Mouse (Mus musculus): ENCODE measurements at regions not wholly inside any gene's neighbourhood (a gene's known extent, or its start where the extent isn't known, plus 50 kb on each side); places are given as distances from the start of the nearest gene placed in this dataset.
A peak's percentile ranks its signal among the peaks of the same experiment; 100 is the strongest.

DNA sequence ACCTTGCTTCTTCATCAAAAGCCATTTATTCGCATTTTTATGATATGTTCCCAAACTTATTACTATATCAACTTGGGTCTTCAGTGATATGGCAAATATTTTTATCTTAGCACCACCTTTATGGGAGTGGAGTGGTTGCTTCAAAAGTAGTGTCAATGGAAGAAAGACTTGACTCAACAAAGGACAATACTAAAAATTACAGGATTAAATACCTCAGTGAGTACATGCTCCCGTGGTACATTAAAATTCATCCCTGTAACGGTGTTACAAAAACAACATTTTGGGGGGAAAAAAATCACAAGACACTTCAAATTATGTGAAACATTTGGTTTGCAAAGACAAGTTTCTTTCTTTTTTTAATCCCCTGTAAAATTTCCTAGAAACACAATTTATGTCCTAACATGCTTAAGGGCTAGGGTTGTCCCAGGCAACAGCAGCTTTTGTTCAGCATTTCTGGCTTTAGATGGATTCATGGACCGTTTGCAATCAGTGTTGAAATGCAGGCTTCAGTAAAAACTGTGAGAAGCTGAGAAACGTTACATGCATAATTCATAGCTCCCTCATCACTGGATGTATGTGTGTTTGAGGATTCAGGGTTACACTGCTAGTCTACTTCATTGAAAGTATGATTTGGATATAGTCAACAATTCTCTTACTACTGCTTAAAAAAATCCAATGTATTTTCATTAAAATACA, 700.8 kb upstream of the Tenm2 start:
- 55% methylated on average over 5 of the region's 5 CpGs for WGBS
- ATAC-seq (ENCODE audit: low FRiP score) (peak; percentile 79; the same call in 1 of the 2 replicates), DNase-seq (ENCODE audit: low spot score) (peak; percentile 24)
- H3K4me2 ChIP-seq (replicated peaks; ENCODE audit: low read depth, low read length) = no peak overlapping the region
- no peaks in the 10 kb centered on the region for H3K4me1 ChIP-seq (replicated peaks; ENCODE audit: control insufficient read depth, insufficient read depth, low read length)
- no peak overlapping the region for H3K27ac ChIP-seq (ENCODE audit: low read depth, low read length)
- H3K27me3 ChIP-seq (ENCODE audit: control insufficient read depth, insufficient read depth, low read length) = no peaks in the 10 kb centered on the region
- no peaks in the 10 kb centered on the region for H3K36me3 ChIP-seq (ENCODE audit: control insufficient read depth, insufficient read depth, low read length)
- H3K4me3 ChIP-seq (ENCODE audit: low read depth, low read length) = no peak overlapping the region
- no peak overlapping the region for H3K9ac ChIP-seq (ENCODE audit: low read depth, low read length)
- H3K9me3 ChIP-seq (ENCODE audit: control insufficient read depth, low read length) = no peaks in the 10 kb centered on the region

DNA sequence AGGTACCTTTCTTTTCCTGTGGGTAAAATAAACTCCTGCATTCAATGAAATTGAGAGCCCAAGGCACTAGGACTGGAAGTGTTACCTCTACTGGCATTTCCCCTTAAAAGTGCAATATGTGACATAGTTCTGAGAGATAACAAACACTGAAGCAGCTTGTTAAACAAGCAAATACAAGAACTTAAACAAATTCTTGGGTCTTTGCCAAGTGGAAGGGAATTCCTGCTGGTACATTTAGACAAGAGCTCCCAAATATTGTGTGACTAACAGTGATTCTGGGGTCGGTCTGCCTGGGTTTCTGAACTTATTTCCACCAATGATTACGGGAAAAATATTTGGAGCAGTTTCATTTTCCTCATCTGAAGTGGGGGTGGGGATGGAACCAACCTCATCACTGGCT, 677.4 kb upstream of the Tenm2 start:
- Histone ChIP-seq H3K4me2 (replicated peaks; ENCODE audit: low read depth, low read length) (no peak overlapping the region), H3K27me3 (ENCODE audit: control insufficient read depth, insufficient read depth, low read length) (no peaks in the 10 kb centered on the region), H3K36me3 (ENCODE audit: control insufficient read depth, insufficient read depth, low read length) (no peaks in the 10 kb centered on the region), H3K4me1 (replicated peaks; ENCODE audit: control insufficient read depth, insufficient read depth, low read length) (no peaks in the 10 kb centered on the region), H3K9ac (ENCODE audit: low read depth, low read length) (no peak overlapping the region), H3K9me3 (ENCODE audit: control insufficient read depth, low read length) (no peaks in the 10 kb centered on the region), H3K27ac (ENCODE audit: low read depth, low read length) (no peak overlapping the region), H3K4me3 (ENCODE audit: low read depth, low read length) (no peak overlapping the region)
- WGBS = 82% methylated on average over 2 of the region's 2 CpGs
- DNase-seq (ENCODE audit: low spot score) (no peak), ATAC-seq (ENCODE audit: low FRiP score) (no peak)

DNA sequence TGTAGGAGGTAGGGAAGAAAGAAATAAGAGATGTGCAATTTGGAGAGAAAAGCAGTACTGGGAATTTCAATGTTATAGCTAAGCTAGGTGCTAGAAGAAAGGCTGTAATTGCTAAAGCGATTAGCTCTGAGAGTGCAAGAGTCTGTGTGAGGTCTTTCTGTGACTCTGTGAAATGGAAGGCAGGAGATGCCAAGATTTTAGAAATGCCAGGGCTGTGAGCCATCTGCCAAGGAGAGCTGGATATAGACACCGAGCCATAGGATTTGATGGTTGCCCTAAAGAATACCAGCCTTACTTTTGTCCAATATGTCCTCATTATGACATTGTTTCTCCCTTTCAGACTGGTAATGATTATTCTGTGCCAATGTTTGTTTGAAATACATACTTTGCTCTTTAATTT, 669.2 kb upstream of the Tenm2 start:
- Histone ChIP-seq H3K4me2 (replicated peaks; ENCODE audit: low read depth, low read length) (no peak overlapping the region), H3K27ac (ENCODE audit: low read depth, low read length) (no peak overlapping the region), H3K9me3 (ENCODE audit: control insufficient read depth, low read length) (no peaks in the 10 kb centered on the region), H3K27me3 (ENCODE audit: control insufficient read depth, insufficient read depth, low read length) (no peaks in the 10 kb centered on the region), H3K9ac (ENCODE audit: low read depth, low read length) (no peak overlapping the region), H3K4me3 (ENCODE audit: low read depth, low read length) (no peak overlapping the region), H3K36me3 (ENCODE audit: control insufficient read depth, insufficient read depth, low read length) (no peaks in the 10 kb centered on the region), H3K4me1 (replicated peaks; ENCODE audit: control insufficient read depth, insufficient read depth, low read length) (no peaks in the 10 kb centered on the region)
- WGBS = 96% methylated on average over 2 of the region's 2 CpGs
- ATAC-seq (ENCODE audit: low FRiP score) = no peak
- no peak for DNase-seq (ENCODE audit: low spot score)

DNA sequence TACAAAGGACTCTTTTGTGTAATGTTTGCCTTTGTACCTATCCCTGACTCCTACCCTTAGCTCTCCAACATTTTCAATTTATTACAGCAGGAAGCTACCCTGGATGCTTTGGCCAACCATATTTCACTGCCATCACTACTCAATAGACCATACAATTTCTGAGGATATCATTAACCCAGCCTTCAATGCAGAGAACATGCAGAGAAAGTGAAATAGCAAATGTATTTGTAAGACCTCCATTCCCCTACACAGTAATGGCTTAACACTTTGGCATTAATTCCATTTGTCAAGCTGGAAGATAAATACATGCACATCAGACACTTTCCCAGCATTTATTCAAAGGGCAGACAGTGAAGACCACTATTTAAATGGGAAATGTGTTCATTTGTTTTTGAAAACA, 661.9 kb upstream of the Tenm2 start:
- no peaks in the 10 kb centered on the region for H3K4me1 ChIP-seq (replicated peaks; ENCODE audit: control insufficient read depth, insufficient read depth, low read length)
- no peak overlapping the region for H3K4me2 ChIP-seq (replicated peaks; ENCODE audit: low read depth, low read length)
- no peak overlapping the region for H3K9ac ChIP-seq (ENCODE audit: low read depth, low read length)
- no peak overlapping the region for H3K4me3 ChIP-seq (ENCODE audit: low read depth, low read length)
- 0 out of 2 replicates have a peak, but pooled peaks have one; percentile 51 for ATAC-seq (ENCODE audit: low FRiP score)
- no peaks in the 10 kb centered on the region for H3K36me3 ChIP-seq (ENCODE audit: control insufficient read depth, insufficient read depth, low read length)
- no peaks in the 10 kb centered on the region for H3K9me3 ChIP-seq (ENCODE audit: control insufficient read depth, low read length)
- no peak overlapping the region for H3K27ac ChIP-seq (ENCODE audit: low read depth, low read length)
- no peaks in the 10 kb centered on the region for H3K27me3 ChIP-seq (ENCODE audit: control insufficient read depth, insufficient read depth, low read length)
- no peak for DNase-seq (ENCODE audit: low spot score)

DNA sequence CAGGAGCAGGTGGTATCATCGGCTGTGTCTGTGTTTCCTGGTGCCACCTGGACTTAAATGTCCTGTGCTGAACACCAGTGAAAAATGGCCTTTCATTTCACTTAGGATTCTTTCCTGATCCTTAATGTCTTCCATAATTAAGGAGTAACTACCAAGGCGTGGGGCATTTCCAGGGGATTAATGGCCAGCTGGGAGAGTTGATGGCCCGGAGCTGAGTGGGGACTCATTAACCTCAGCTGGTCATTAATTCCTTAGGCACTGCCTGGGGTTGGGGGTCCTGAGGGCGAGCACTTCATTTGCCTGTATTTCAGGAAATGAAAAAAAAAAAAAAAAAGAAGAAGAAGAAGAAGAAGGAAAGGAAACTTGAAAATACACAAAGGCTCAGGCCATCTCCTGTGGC, 647.0 kb upstream of the Tenm2 start:
- Histone ChIP-seq H3K4me2 (replicated peaks; ENCODE audit: low read depth, low read length) (no peak overlapping the region), H3K4me1 (replicated peaks; ENCODE audit: control insufficient read depth, insufficient read depth, low read length) (no peaks in the 10 kb centered on the region), H3K36me3 (ENCODE audit: control insufficient read depth, insufficient read depth, low read length) (no peaks in the 10 kb centered on the region), H3K9me3 (ENCODE audit: control insufficient read depth, low read length) (no peaks in the 10 kb centered on the region), H3K27ac (ENCODE audit: low read depth, low read length) (no peak overlapping the region), H3K27me3 (ENCODE audit: control insufficient read depth, insufficient read depth, low read length) (no peaks in the 10 kb centered on the region), H3K4me3 (ENCODE audit: low read depth, low read length) (no peak overlapping the region), H3K9ac (ENCODE audit: low read depth, low read length) (no peak overlapping the region)
- 64% methylated on average over 4 of the region's 4 CpGs for WGBS
- ATAC-seq (ENCODE audit: low FRiP score) (no peak), DNase-seq (ENCODE audit: low spot score) (no peak)

DNA sequence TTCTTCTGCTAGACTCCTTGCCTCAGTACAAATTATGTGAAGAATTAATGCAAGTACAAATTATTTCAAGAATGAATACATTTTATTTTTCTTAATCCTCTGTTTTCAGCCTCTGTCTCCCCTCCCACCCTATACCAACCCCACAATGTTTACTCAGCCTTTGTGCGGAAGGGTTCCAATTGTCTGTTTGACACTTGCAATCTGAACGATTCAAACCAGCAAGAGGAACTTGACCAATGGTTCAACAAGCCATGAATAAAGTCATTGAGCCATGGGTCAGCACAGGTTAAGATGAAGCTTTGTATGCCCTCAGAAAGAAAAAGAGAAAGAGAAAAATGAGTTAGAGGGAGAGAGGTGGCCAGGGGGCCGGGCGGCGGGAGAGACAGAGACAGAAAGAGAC, 601.5 kb upstream of the Tenm2 start:
- WGBS = 19% methylated on average over 5 of the region's 5 CpGs

DNA sequence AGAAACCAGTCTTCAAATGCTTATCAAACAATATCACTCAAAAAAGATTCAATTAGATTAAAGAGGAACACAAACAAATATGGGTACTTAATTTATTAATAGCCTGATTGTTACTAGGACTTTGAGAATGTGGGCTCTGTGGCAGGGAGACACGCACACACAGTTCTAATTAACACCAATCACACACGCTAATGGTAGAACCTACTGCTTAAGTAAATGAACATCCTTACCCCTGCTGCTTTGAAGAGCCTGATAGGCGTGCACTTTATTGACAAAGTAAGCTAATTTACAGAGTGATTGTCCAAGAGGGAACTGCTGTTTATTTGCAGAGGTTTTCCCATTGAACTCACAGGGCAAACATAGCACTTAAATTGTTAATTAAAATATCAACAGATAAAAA, 595.2 kb upstream of the Tenm2 start:
- no peak overlapping the region for H3K4me2 ChIP-seq (replicated peaks; ENCODE audit: low read depth, low read length)
- 58% methylated on average over 3 of the region's 3 CpGs for WGBS
- no peaks in the 10 kb centered on the region for H3K4me1 ChIP-seq (replicated peaks; ENCODE audit: control insufficient read depth, insufficient read depth, low read length)
- no peak overlapping the region for H3K4me3 ChIP-seq (ENCODE audit: low read depth, low read length)
- no peak overlapping the region for H3K9ac ChIP-seq (ENCODE audit: low read depth, low read length)
- no peaks in the 10 kb centered on the region for H3K36me3 ChIP-seq (ENCODE audit: control insufficient read depth, insufficient read depth, low read length)
- no peaks in the 10 kb centered on the region for H3K27me3 ChIP-seq (ENCODE audit: control insufficient read depth, insufficient read depth, low read length)
- DNase-seq (ENCODE audit: low spot score) (no peak), ATAC-seq (ENCODE audit: low FRiP score) (no peak)
- no peaks in the 10 kb centered on the region for H3K9me3 ChIP-seq (ENCODE audit: control insufficient read depth, low read length)
- H3K27ac ChIP-seq (ENCODE audit: low read depth, low read length) = no peak overlapping the region

More for the DNA sequence above, 601.5 kb upstream of the Tenm2 start:
- Histone ChIP-seq H3K4me1 (replicated peaks; ENCODE audit: control insufficient read depth, insufficient read depth, low read length) (no peaks in the 10 kb centered on the region), H3K4me2 (replicated peaks; ENCODE audit: low read depth, low read length) (no peak overlapping the region), H3K4me3 (ENCODE audit: low read depth, low read length) (no peak overlapping the region), H3K9me3 (ENCODE audit: control insufficient read depth, low read length) (no peaks in the 10 kb centered on the region), H3K36me3 (ENCODE audit: control insufficient read depth, insufficient read depth, low read length) (no peaks in the 10 kb centered on the region), H3K27me3 (ENCODE audit: control insufficient read depth, insufficient read depth, low read length) (no peaks in the 10 kb centered on the region), H3K27ac (ENCODE audit: low read depth, low read length) (no peak overlapping the region), H3K9ac (ENCODE audit: low read depth, low read length) (no peak overlapping the region)
- no peak for DNase-seq (ENCODE audit: low spot score)
- peak; percentile 47; the same call in 1 of the 2 replicates for ATAC-seq (ENCODE audit: low FRiP score)

DNA sequence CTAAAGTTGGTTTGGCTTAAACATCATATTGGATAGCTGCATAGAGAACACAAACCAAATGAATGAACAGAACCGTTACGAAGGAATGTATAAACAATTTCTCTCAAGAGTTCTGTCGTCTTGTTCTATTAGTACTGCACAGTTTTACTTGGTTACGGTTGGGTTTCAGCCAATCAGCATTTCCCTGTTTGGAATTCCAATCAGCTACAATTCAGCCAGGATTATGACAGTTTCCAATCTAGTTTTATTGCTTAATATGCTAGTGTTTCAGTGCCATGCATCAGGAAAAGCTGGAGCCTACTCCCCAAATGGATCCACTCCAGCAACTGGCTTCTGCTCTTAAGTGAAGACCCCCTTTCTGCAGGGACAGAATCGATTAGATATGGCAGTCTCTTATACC, 571.0 kb upstream of the Tenm2 start:
- ATAC-seq (ENCODE audit: low FRiP score) = no peak
- no peak for DNase-seq (ENCODE audit: low spot score)
- Histone ChIP-seq H3K27ac (ENCODE audit: low read depth, low read length) (no peak overlapping the region), H3K27me3 (ENCODE audit: control insufficient read depth, insufficient read depth, low read length) (no peaks in the 10 kb centered on the region), H3K9me3 (ENCODE audit: control insufficient read depth, low read length) (no peaks in the 10 kb centered on the region), H3K9ac (ENCODE audit: low read depth, low read length) (no peak overlapping the region), H3K4me1 (replicated peaks; ENCODE audit: control insufficient read depth, insufficient read depth, low read length) (no peaks in the 10 kb centered on the region), H3K4me3 (ENCODE audit: low read depth, low read length) (no peak overlapping the region), H3K36me3 (ENCODE audit: control insufficient read depth, insufficient read depth, low read length) (no peaks in the 10 kb centered on the region), H3K4me2 (replicated peaks; ENCODE audit: low read depth, low read length) (no peak overlapping the region)
- 86% methylated on average over 5 of the region's 5 CpGs for WGBS

DNA sequence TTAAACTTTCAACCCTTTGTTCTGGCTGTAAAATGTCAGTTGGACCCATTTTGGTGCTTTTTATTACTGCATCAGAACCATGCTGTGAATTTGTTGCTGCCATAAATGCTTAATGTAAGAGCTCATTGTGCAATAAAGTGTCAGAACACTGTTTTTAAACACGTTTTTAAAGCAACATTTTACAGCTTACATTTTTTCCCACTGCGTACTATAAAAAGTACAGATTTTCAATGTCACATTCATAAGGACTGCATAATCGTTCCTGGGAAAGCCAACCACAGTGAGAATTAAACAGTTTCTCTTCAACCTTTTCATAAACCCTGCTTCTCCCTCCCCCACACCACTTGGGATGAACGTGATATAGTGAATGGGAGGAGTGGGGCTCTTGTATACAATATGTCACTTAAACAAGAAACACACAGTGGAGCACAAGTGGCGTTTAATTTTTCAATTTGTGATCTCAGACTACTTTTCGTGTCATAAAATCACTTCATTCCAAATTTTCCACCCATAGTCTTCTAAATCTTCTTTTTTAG, 563.1 kb upstream of the Tenm2 start:
- no peaks in the 10 kb centered on the region for H3K36me3 ChIP-seq (ENCODE audit: control insufficient read depth, insufficient read depth, low read length)
- ATAC-seq (ENCODE audit: low FRiP score) (no peak), DNase-seq (ENCODE audit: low spot score) (no peak)
- no peaks in the 10 kb centered on the region for H3K27me3 ChIP-seq (ENCODE audit: control insufficient read depth, insufficient read depth, low read length)
- no peaks in the 10 kb centered on the region for H3K9me3 ChIP-seq (ENCODE audit: control insufficient read depth, low read length)
- no peaks in the 10 kb centered on the region for H3K4me1 ChIP-seq (replicated peaks; ENCODE audit: control insufficient read depth, insufficient read depth, low read length)
- no peak overlapping the region for H3K9ac ChIP-seq (ENCODE audit: low read depth, low read length)
- 78% methylated on average over 6 of the region's 6 CpGs for WGBS
- H3K4me3 ChIP-seq (ENCODE audit: low read depth, low read length) = no peak overlapping the region
- H3K27ac ChIP-seq (ENCODE audit: low read depth, low read length) = no peak overlapping the region
- H3K4me2 ChIP-seq (replicated peaks; ENCODE audit: low read depth, low read length) = no peak overlapping the region
